Mouse (Mus musculus) E14TG2a.4 (cell line): ENCODE data around the gene Lpcat2.
"Not testable (repeated sequence)": the region's sequence is repeated elsewhere in the genome, so short reads cannot be mapped to it uniquely, and the experiment has no call there.

Experiments used
- CTCF ChIP-seq: conservative IDR thresholded peaks from 2 replicates; pipeline ENCODE4 v1.5.1; 2014; ENCODE audit warnings: low read length
- NANOG ChIP-seq: IDR thresholded peaks from 2 replicates; pipeline ENCODE4 v1.6.1; 2014; ENCODE audit warnings: borderline replicate concordance, low read length, mixed read lengths
- POU5F1 ChIP-seq: IDR thresholded peaks from 2 replicates; pipeline ENCODE4 v1.6.1; 2014; ENCODE audit warnings: low read length, borderline replicate concordance

- TF ChIP-seq CTCF, POU5F1, NANOG: not testable (repeated sequence)
Observed at GRCm38 (mm10) chr8:92892216-92892615, 37.1 kb downstream of the Lpcat2 start.
